Mouse (Mus musculus) gastrocnemius, postnatal 25 days (tissue): ENCODE results near the gene Hist1h3a. TPM values are rescaled to one million over a fixed set of nuclear protein-coding genes. Genes with fewer than 3 reads are reported as not detected.

Source experiments
- microRNA-seq, 2 experiments: library from miRNA; unstranded; fragments of <30 nt; microRNA quantifications; one replicate each; pipeline ENCODE4 v1.2.0; 2021; ENCODE audit warnings: borderline replicate concordance in 2 of 2
- total RNA-seq, 2 experiments: library from RNA; stranded (reverse); gene quantifications; 1 replicate in 1 of 2; 2 replicates in 1 of 2; pipeline ENCODE4 v1.2.3; 2021

The Hist1h3a gene
- total RNA-seq, 2 experiments from 2014 or later: 10.2 to 14.0 TPM

Small RNA genes within 50 kb of the gene (microRNA-seq; reads per million reads assigned to microRNA genes)
- gene Gm44314: 0 reads per million in 2 experiments
- 0 reads per million in 2 experiments for gene Gm44484

Other genes starting within 250 kb of the Hist1h3a start
- 100 to 1,000 TPM; 156 to 160 TPM for gene Hist1h4h, start 231.3 kb downstream of the Hist1h3a start, total RNA-seq
- 10 to 100 TPM in 1 of 2 experiments, 1 to 10 TPM in 1; 9.5 to 14.9 TPM for gene Hist1h2af, start 228.5 kb downstream of the Hist1h3a start, total RNA-seq
- 1 to 10 TPM; 2.0 to 3.9 TPM for gene Hist1h3g, start 227.0 kb downstream of the Hist1h3a start, total RNA-seq
- gene Hist1h2bh, start 219.0 kb downstream of the Hist1h3a start, total RNA-seq: 1 to 10 TPM in 1 of 2 experiments, under 1 TPM in 1; 0.90 to 1.7 TPM
- 1 to 10 TPM; 5.0 to 6.6 TPM for gene Hist1h3f, start 218.3 kb downstream of the Hist1h3a start, total RNA-seq
- gene Hist1h4f, start 210.7 kb downstream of the Hist1h3a start, total RNA-seq: 10 to 100 TPM; 15.2 to 26.3 TPM
- 1 to 10 TPM; 1.2 to 2.3 TPM for gene Hist1h1d, start 209.1 kb downstream of the Hist1h3a start, total RNA-seq
- gene Hist1h3e, start 200.0 kb downstream of the Hist1h3a start, total RNA-seq: 10 to 100 TPM; 11.7 to 13.0 TPM
- 1 to 10 TPM in 1 of 2 experiments, under 1 TPM in 1; 0.54 to 2.5 TPM for gene Hist1h2ae, start 191.2 kb downstream of the Hist1h3a start, total RNA-seq
- 10 to 100 TPM; 24.4 to 24.5 TPM for gene Hist1h2bg, start 191.0 kb downstream of the Hist1h3a start, total RNA-seq
- 10 to 100 TPM; 10.4 TPM for gene Hist1h2bf, start 188.2 kb downstream of the Hist1h3a start, total RNA-seq
- 1 to 10 TPM; 1.5 to 5.5 TPM for gene Hist1h2ad, start 188.0 kb downstream of the Hist1h3a start, total RNA-seq
- 1 to 10 TPM; 3.4 to 3.8 TPM for gene Hist1h3d, start 186.6 kb downstream of the Hist1h3a start, total RNA-seq
- gene Hist1h4d, start 180.8 kb downstream of the Hist1h3a start, total RNA-seq: 10 to 100 TPM; 35.7 to 38.0 TPM
- gene Hist1h2be, start 141.3 kb downstream of the Hist1h3a start, total RNA-seq: 10 to 100 TPM; 18.0 to 18.2 TPM
- 10 to 100 TPM; 40.0 to 45.3 TPM for gene Hist1h1e, start 139.8 kb downstream of the Hist1h3a start, total RNA-seq
- gene Hist1h2ac, start 78.4 kb downstream of the Hist1h3a start, total RNA-seq: 1 to 10 TPM in 1 of 2 experiments, under 1 TPM in 1; 0.84 to 2.0 TPM
- gene Hist1h2bc, start 78.2 kb downstream of the Hist1h3a start, total RNA-seq: 10 to 100 TPM; 67.0 to 81.6 TPM
- not detected for gene Hist1h1t, start 66.6 kb downstream of the Hist1h3a start, total RNA-seq
- 10 to 100 TPM; 53.1 to 63.8 TPM for gene Hist1h4c, start 63.9 kb downstream of the Hist1h3a start, total RNA-seq
- gene Hfe, start 51.5 kb downstream of the Hist1h3a start, total RNA-seq: 10 to 100 TPM; 14.7 to 24.7 TPM
- gene Hist1h1c, start 23.6 kb downstream of the Hist1h3a start, total RNA-seq: 100 to 1,000 TPM; 156 to 159 TPM
- gene Hist1h3c, start 16.8 kb downstream of the Hist1h3a start, total RNA-seq: 1 to 10 TPM; 5.0 to 7.1 TPM
- 10 to 100 TPM in 1 of 2 experiments, 1 to 10 TPM in 1; 5.9 to 10.7 TPM for gene Hist1h2bb, start 15.7 kb downstream of the Hist1h3a start, total RNA-seq
- 10 to 100 TPM in 1 of 2 experiments, 1 to 10 TPM in 1; 9.5 to 11.0 TPM for gene Hist1h2ab, start 11.3 kb downstream of the Hist1h3a start, total RNA-seq
- 10 to 100 TPM in 1 of 2 experiments, 1 to 10 TPM in 1; 9.6 to 17.3 TPM for gene Hist1h3b, start 10.1 kb downstream of the Hist1h3a start, total RNA-seq
- gene Hist1h4b, start 5.4 kb downstream of the Hist1h3a start, total RNA-seq: 10 to 100 TPM in 1 of 2 experiments, 1 to 10 TPM in 1; 8.6 to 18.2 TPM
- gene Hist1h4a, start 1.2 kb downstream of the Hist1h3a start, total RNA-seq: 10 to 100 TPM in 1 of 2 experiments, 1 to 10 TPM in 1; 8.0 to 13.6 TPM
- gene Hist1h1a, start 1.3 kb upstream of the Hist1h3a start, total RNA-seq: 1 to 10 TPM; 5.3 to 7.9 TPM
- gene Trim38, start 7.5 kb upstream of the Hist1h3a start, total RNA-seq: not detected
- gene Slc17a2, start 44.6 kb upstream of the Hist1h3a start, total RNA-seq: not detected
- gene Slc17a3, start 77.0 kb upstream of the Hist1h3a start, total RNA-seq: not detected
- not detected for gene Slc17a1, start 105.4 kb upstream of the Hist1h3a start, total RNA-seq
- not detected for gene Slc17a4, start 152.6 kb upstream of the Hist1h3a start, total RNA-seq
- not detected for gene Hist1h2ba, start 171.8 kb upstream of the Hist1h3a start, total RNA-seq
- gene Hist1h2aa, start 172.1 kb upstream of the Hist1h3a start, total RNA-seq: not detected
- not detected for gene Scgn, start 228.8 kb upstream of the Hist1h3a start, total RNA-seq